Mouse (Mus musculus): ENCODE results near the gene Gm3417.

- TF ChIP-seq POLR2AphosphoS2 (IDR thresholded peaks at IDR 0.05; ENCODE audit: low read depth, low read length) (no peak), EP300 (IDR thresholded peaks at IDR 0.05; ENCODE audit: low read length) (no peak), E2F4 (IDR thresholded peaks at IDR 0.05; ENCODE audit: insufficient replicate concordance, low read depth, low read length) (no peak), CTCF (conservative IDR thresholded peaks at IDR 0.05 in 1 of 2, IDR thresholded peaks at IDR 0.05 in 1 of 2; ENCODE audit: low read depth in 2 of 2, low read length in 2 of 2) (no peak), MAX (IDR thresholded peaks at IDR 0.05; ENCODE audit: low read length) (no peak), USF1 (IDR thresholded peaks at IDR 0.05; ENCODE audit: low read depth, low read length) (no peak), MEF2A (IDR thresholded peaks at IDR 0.05; ENCODE audit: borderline replicate concordance, low read depth, low read length) (no peak)
Measured at GRCm38 (mm10) chr17:14931469-14931868, 47.1 kb downstream of the Gm3417 start.
